Mouse (Mus musculus): ENCODE measurements around the gene Hapln2.

DNA sequence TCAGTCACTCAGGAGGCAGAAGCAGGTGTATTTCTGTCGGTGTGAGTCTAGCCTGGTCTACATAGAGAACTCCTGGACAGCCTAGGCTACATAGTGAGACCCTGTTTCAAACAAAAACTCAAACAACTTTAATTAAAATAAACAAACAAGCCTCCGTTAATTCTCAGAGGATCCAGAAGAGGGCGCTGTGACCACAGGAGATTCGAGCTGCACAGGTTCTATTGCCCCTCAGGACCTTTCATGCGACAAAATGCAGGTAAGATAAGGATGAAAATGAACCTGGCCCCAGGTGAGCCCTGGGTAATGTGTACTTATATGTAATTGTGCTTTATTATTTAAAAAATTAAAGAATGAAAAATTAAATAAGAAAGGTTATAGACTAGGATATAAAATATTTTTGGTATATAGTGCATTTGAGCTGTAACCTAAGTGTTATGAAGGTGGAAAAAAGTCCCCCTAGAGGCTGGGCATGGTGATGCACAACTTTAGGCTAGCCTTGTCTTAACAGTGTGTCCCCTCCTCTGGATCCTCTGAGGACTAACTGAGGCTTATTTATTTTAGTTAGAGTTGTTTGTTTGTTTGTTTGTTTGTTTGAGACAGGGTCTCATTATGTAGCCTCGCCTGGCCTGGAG lies 16.6 kb downstream of the Hapln2 start:
- TF ChIP-seq CTCF (conservative IDR thresholded peaks at IDR 0.05 in 1 of 2, IDR thresholded peaks at IDR 0.05 in 1 of 2; ENCODE audit: low read depth in 2 of 2, low read length in 2 of 2): peak; percentile 66 to 67
- TF ChIP-seq MYC (IDR thresholded peaks at IDR 0.05; ENCODE audit: low read depth, low read length): no peak
- no peak for TF ChIP-seq MAZ (IDR thresholded peaks at IDR 0.05; ENCODE audit: low read depth, low read length)
- TF ChIP-seq MAFK (IDR thresholded peaks at IDR 0.05; ENCODE audit: insufficient replicate concordance, low read length): no peak
- no peak for TF ChIP-seq USF2 (conservative IDR thresholded peaks at IDR 0.05; ENCODE audit: low read depth, low read length)
- no peak for TF ChIP-seq SIN3A (IDR thresholded peaks at IDR 0.05; ENCODE audit: low read length)
- no peak for TF ChIP-seq POLR2A (IDR thresholded peaks at IDR 0.05; ENCODE audit: low read depth, low read length)
- TF ChIP-seq TCF12 (IDR thresholded peaks at IDR 0.05; ENCODE audit: low read depth, low read length): no peak

Measured in CH12.LX (cell line).